Mouse (Mus musculus) CD4-positive, CD25-positive, alpha-beta regulatory T cell, adult 4 months (primary cell): Measurements from ENCODE around the gene Gadl1. TPM values are rescaled to one million over a fixed set of nuclear protein-coding genes. Genes with fewer than 3 reads are reported as not detected.

Experiments
- ATAC-seq: one replicate; pipeline ENCODE4 v1.8.0; 2017
- polyA plus RNA-seq, 2 experiments: library from polyadenylated mRNA; unstranded; fragments of 100-300 nt; shearing (Covaris generic); gene quantifications; one replicate each; pipeline ENCODE4 v1.2.1; 2017

Gene Gadl1
- polyA plus RNA-seq, 2 experiments from 2014 or later: not detected

DNA sequence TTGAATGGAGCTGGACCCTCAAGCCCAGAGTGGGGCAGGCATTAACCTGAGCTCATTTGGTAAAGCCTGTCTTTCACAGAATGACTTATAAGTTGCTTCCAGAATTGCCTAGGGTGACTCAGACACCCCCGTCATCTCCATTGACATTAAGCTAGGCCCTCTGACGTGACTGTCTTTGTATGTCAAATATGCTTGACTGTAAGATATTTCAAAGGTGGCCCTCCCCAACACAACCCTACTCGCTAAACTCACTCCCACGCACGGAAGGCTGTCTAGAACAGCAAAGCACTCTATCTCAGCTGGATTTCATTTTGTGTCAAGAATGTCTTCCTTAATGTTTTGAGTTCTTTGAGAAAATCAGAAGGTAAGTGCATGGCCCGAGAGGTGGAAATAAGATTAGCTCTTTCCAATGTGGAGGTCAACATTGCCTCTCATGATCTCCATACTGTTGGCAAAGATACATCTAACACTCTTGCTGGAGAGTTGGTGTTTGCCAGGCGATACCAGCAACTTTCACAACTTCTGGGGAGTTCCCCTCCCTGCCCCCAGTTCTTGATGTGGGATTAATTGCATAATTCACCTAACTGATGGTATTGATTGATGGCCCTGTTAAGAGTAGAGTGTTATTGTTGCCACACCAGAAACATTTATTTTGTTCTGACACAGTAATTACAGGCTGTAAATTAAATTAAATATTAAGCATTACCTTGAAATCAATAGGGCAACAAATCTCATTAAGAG lies 182.0 kb downstream of the Gadl1 start:
- peak; percentile 76 for ATAC-seq

DNA sequence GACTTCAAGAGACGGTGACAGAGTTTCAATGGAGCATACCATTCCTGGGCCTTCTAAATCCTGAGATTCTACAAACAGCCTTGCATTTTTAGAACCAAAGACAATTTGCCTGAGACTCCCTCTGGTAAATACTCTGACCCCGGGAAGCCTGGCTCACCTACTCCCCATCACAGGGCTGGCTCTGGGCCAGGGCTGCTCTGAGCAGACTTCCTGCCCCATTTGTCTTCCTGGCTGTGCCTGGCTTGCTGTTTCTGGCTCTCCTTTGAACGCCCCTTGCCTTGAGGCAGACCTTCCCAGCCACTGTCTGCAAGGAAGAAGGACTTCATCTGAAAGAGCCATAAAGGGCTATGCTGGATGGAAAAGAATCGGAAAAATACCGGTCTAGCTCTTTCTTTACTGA lies 182.7 kb downstream of the Gadl1 start:
- peak; percentile 38 for ATAC-seq

DNA sequence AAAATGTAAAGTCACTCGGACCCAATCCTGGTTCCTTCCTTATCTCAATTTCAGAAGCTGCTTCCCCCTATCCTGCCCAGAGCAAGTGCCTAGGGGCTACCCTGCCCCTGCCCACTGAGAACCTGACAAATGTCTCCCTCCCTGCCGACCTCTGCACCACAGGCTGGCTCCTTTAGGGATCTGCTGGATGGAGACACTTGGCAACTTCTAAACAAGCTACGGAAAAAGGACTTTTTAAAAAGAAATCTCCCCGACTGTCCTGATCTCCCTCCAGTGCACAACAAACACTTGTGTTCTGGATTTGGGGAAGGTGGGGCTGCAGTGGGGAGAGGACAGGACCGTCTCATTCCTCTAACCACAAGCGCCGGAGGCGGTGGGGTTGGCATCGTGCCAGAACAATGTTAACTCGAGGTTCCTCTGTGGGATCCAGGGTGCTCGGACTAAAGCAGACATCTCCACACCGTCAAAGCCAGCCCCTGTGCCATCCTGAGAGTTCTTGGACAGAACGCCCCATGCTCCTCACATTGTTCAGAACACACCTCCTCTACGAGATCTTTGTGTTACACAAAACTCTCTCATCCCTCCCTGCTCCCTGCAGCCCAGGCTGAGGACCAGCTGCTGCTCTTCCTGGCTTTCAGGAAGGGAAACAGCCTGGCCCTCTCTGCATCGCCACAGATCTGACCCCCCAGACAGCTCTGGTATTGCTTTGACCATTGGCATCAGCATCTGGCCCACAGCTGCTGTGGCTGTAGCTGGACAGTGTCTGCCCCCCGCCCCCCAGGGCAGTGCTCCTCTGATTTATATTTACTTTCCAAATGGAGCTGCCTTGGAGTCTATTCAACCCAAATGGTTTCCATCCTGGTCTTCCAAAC lies 189.7 kb downstream of the Gadl1 start:
- ATAC-seq: no peak

DNA sequence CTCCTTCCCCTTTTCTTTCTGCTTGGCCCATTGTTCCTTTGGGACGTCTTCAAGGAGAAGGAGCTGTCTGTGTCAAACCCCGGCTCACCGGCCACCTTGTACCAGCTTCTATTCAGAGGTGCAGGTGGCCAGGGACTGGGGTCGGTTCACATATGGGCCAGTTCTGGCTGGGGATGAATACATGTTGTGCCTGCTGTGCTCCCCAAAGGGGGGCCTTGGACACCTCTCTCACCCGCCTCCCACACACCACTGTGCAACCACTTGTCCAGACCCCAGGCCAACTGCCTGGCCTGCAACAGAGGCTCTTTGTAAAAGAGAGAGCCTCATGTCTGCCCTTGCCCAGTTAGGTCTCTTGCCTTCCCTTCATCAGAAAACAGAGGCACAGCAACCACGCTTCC lies 190.3 kb downstream of the Gadl1 start:
- ATAC-seq: no peak

DNA sequence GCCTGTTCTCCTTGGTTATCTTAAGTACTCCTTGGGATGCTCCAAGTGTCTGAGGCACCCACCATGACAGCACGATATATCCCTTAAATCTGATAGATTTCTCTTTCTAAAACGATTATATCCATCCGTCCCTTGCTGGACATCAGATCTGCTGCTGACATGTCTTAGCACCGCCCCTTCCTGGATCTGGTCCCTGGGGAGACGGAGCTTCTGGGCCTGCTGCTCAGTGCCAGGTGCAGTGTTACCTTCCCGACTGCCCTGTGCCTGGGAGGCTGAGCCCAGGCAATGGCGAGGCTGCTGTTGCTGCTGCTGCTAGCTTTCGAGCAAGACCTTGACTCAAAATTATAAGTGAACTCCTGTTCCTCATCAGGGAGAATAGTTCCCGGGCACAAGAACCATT lies 190.8 kb downstream of the Gadl1 start:
- ATAC-seq: no peak

DNA sequence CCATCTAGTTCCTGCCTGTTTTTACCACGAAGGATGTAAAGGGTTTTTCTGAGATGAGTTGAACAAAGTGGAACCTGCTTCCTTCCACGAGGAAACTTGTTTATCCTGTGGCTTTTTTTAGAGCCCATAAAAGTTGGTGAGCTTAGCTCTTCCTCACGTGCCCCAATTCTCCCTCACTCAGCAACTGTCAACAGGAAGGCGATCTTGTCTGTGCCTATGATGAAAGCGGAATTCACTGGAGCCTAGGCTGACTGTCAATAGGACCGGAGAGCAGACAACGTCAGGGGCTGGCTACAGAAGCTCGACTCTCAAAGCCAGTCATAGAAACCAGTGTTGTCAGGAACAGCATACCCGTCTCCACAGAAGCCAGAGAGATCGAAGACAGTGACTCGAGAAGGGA lies 192.6 kb downstream of the Gadl1 start:
- peak; percentile 48 for ATAC-seq

DNA sequence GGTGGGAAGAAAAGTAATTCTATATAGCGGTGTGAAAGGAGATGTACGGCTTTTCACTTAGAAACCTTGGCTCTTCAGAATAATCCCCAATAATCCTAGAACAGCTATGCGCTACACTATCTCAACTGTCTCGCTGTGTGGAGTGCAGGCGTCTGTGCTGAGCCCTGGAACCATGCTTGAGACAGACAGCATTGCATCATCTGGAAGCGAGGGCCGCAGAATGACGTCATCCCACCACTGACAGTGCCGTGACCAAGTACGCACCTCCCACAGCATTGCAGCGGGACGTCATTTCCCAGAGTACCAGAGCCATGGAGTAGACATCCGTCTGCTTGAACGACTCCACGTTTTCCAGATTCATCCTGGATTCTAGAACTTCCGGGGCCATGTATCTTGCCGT lies 195.5 kb downstream of the Gadl1 start:
- no peak for ATAC-seq

DNA sequence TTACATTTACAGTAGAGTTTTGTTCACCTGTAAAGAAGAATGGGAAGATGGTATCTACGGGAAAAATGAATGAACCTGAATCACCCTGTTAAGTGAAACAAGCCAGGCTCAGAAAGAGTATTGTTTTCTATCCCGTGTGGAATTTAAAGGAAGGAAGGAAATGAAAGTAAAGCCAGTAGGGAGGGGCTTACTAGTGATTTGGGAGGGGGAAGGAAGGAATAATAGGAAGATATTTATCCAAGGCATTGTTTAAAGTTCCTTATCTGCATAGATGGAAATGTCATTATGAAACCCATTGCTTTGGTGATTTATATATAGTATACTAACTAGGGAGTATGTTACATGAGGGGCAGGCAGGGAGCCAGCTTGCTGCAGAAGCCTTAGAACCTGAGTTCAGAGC lies 199.5 kb downstream of the Gadl1 start:
- ATAC-seq: no peak

DNA sequence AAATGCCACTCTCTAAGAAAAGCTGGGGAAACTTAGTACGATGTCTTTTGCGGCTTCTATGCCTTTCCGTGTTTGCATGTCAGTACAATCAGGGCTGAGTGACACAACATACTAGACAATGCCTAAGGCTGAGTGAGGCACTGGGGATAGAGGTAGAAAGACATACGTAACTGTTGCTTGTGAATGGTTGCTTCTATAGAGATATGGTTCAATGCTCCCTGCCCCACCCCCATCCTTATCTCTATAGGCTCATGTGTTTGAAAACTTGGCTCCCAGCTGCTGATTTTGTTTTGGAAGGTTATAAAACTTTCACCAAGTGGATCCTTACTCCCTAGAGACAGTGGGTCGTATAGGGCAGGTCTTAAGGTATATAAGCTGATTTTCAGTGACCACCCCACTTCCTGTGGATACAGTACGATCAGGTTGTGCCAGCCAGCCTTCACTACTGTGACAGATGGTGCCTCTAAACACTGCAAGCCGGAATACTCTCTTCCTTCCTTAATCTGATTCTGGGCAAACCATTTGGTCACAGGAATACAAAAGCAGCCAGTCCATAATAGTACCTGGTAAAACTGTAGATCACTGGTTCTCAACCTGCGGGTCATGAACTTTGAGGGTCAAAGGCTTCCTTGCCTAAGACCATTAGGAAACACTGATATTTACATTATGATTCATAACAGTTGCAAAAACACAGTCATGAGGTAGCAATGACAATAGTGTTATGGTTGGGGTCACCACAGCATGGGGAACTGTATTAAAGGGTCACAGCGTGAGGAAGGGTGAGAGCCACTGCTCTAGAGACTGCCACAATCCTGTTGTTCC lies 202.1 kb downstream of the Gadl1 start:
- no peak for ATAC-seq

DNA sequence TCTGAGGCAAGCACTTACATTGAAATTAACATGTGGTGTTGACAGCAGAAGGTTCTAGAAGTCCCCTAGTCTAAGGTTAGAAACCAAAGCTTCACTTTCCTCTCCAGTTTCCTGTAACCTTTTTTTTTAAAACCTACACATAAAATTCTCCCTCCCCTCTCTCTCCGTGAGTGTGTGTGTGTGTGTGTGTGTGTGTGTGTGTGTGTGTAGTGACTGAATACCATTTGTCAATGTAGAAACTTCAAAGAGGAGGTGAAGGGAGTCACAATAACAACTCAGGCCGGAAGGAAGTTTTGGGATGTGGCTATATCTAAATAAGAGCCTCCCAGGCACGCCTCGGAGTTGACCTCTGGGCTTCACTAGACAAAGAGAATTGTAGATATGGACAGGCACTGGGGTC lies 205.1 kb downstream of the Gadl1 start:
- peak; percentile 90 for ATAC-seq

DNA sequence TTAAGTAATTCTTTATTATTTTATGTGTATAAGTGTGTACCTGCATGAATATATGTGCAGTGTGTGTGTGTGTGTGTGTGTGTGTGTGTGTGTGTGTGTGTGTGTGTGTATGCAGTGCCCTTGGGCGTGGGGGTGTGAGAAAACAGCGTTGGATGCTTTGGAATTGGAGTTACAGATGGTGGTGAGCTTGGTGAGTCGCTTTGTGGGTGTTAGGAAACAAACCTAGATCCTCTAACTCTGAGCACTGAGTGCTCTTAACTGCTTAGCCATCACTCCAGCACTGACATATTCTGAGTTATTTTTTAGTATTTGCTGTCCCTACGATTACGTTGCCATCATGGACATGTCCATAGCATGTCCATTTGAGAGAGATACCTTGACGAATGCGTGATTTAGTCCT lies 206.6 kb downstream of the Gadl1 start:
- no peak for ATAC-seq

DNA sequence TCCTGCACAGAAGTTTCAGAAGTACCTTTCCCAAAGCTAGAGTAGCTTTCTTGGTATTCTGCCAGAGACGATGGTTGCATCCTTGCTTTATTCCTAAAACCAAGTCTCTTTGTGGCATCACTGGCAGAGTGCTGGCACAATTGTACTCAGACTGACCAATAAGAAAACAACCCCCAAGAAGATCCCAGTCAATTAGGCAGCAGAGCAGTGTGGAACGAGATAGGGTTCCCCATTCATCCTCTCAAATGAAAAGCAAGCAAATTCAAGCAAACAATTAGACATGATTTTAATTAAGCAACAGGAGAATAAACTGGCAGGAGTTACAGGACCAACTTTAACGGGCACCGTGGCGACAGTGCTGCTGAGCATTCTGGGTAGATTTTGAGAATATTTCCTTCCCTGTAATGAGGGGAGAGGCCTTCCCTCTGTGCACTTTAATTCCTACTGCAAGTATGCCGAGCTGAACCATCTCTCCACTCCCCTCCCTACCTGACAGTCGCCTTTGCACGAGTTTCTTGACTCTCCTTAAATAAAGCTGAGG lies 209.1 kb downstream of the Gadl1 start:
- ATAC-seq: no peak

DNA sequence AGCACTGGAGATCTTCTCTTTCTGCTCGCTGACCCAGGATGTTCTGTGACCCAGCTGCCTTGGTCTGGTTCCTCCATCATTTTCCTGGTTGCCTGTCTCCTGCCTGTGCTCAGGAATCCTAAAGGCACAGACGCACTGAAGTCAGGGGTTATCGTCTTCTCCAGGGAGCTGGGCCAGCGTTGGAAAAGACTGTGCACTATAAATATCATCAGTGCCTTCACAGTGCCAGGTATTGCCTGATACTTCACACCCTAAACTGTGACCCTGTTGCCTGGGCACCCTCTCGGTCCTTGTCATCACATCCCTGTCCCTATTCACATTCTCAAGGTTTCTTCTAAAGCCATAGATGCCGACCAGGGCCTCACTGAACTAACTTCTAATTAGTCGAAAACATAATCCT lies 210.7 kb downstream of the Gadl1 start:
- ATAC-seq: no peak

DNA sequence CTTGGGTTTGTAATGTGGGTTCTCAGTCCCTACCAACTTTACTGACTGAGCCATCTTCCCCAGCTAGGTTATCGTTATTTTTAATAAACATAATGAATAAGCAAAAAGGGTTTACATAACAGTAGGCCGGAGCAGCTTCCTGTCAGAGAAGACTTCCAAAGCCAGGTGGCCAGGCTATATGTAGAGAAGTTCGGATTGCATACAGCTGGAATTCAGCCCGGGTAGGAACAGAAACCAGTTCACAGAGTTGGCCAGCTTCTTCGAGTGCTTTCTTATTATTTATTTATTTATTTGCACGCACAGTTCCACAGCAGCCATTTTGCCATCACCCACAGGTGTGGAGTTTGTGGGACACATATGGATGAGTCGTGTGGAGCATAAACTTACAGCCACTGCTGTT lies 212.2 kb downstream of the Gadl1 start:
- no peak for ATAC-seq

DNA sequence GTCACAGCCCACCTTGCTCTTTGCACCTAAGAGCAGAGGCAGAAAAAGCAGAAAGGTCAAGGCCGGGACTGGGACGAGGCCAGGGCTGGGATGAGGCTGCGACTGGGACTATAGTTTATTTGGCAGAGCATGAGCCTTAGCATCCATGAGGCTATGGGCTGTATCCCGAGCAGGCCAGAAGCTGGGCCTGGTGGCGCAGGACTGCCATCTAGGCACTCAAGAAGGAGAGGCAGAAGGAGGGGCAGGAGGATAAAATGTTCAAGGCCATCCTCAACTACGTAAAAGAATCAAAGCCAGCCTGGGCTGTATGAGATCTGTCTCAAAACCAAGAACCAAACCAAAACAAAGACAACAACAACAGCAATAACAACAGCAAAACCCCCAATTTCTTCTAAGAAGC lies 213.3 kb downstream of the Gadl1 start:
- peak; percentile 19 for ATAC-seq

DNA sequence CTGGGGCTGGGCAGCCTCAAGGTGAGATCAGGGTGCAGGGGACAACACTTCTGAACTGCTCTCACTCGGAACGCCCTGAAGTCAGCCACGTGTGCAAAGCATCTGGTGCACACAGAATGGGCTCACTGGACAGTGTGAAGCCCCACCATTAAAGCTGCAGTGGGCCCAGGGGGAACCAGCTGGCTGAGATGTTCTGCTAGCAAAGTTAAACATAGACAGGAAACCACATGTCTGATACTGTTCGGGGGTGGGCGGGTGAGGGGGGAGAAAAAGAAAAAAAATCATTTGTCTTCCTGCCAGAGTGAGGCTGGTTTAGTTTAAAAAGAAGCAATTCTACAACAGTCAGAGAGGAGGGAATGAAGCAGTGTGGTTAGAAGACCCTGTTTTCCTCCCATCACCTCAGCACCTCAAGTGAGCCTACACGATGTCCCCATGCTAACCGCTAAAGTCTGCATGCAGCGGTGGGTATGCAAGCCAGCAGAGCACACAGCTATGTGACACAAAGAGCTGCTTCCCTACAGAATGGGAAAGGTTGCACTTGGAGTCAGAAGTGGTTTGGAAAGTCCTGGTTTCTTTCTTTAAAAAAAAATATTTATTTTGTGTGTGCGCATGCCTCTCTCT lies 213.8 kb downstream of the Gadl1 start:
- peak; percentile 81 for ATAC-seq
